Mouse (Mus musculus): Measurements from ENCODE around the gene Ppif. TPM values are rescaled to one million over a fixed set of nuclear protein-coding genes. Genes with fewer than 3 reads are reported as not detected.
A peak's percentile ranks its signal among the peaks of the same experiment; 100 is the strongest.

Ppif gene
- 10 to 100 TPM; 24.0 to 24.3 TPM for total RNA-seq (2021)
- long read RNA-seq, experiment 1, transcript Ppif-201 (6 exons, 1,549 nt) = major isoform, 33 of 46 reads
- long read RNA-seq, experiment 1, partial matches to known transcripts = 4 of 46 reads
- long read RNA-seq, experiment 1, other reads (novel, unspliced or antisense) = 6 of 46 reads
- long read RNA-seq, experiment 2, transcript Ppif-201 (6 exons, 1,549 nt) = major isoform, 10 of 16 reads
- long read RNA-seq, experiment 2, partial matches to known transcripts = 3 of 16 reads
- long read RNA-seq, experiment 2, other reads (novel, unspliced or antisense) = 3 of 16 reads

DNA sequence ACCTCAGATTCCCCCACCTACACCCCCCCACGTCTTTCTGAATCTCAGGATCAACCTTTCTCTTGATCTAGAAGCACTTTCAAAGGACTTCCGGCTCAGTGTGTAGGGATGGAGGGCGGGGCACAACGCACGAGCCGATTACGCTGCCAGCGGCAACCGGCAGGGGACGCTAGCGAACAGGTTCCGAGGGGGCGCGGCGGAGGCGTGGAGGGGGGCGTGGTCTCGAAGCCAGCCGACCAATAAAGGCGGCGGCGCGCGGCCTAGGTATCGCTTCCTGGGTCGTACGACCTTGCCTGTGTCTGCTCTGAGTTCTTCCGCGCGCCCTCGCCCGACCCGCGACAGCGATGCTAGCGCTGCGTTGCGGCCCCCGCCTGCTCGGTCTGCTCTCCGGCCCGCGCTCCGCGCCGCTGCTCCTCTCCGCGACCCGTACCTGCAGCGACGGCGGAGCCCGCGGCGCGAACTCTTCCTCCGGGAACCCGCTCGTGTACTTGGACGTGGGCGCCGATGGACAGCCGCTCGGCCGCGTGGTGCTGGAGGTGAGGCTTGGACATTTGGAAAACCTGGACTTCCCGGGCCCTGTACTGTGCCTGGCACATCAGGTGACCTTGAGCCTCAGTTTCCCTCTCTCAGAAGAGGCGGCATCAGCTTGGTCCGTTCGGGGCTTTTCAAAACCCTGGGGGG is at the start of gene Ppif:
TSS of gene Ppif (plus strand) at position 267 of the 681 bp plus-strand sequence.
- H3K27ac ChIP-seq = peak within 1 kb of the TSS; percentile 90
- intact Hi-C loops (cut with DNase I) = no loop called here

DNA sequence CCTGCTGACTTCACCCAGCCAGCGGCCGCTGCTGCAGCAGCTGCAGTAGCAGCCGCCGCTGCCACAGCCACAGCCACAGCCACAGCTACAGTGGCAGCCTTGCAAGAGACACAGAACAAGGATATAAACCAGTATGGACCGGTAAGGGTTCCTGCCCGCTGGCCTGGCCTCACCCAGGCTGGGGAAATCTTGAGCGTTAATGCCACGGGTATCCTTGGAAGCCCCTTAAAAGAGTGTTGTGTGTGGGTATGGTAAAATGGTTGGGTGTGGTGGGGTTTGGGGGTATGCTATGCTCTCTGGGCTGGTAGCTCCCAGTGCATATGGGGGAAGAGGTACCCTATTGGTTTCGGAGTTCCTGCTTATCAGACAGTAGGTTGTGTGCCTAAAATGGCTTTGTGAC is 48.2 kb upstream of the Ppif start:
- no peak for TF ChIP-seq CTCF (IDR thresholded peaks at IDR 0.05)
- intact Hi-C loops (cut with DNase I) = no loop called here
- Histone ChIP-seq H3K4me3 (no peak overlapping the region), H3K27ac (no peak overlapping the region)
- no peak for DNase-seq (ENCODE audit: extremely low spot score in 1 of 2, low spot score in 2 of 2)

More for the DNA sequence above, at the start of gene Ppif:
- TF ChIP-seq CTCF (IDR thresholded peaks at IDR 0.05) = peak; percentile 96
- DNase-seq (ENCODE audit: extremely low spot score in 1 of 2, low spot score in 2 of 2) = peak; percentile 95 to 99
- peak within 1 kb of the TSS; percentile 86 for H3K4me3 ChIP-seq

DNA sequence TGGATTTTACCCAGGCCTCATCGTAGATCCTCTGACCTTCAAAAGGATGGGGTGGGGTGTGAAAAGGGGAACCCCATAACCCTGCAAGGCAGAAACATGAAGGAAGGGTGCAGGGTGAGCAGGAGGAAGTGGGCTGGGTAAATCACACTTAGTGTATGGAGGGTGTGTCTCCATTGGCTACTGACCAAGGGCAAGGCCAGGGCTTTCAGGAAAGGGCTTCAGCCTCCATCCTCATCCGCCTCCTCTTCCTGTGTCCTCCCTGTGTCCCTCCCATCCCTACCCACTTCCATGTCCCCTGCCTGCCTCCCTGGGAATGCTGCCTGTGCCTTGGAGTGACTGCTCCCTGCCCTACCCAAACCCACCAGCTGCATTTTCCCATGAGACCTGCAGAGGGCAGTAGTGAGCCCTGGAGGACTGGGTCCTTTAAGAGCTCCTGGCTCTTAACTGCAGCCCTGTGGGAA is 47.8 kb upstream of the Ppif start:
- DNase-seq (ENCODE audit: extremely low spot score in 1 of 2, low spot score in 2 of 2) = peak; percentile 61 to 65
- TF ChIP-seq CTCF (IDR thresholded peaks at IDR 0.05) = peak; percentile 96
- intact Hi-C loops (cut with DNase I) = no loop called here
- Histone ChIP-seq H3K27ac (no peak overlapping the region), H3K4me3 (no peak overlapping the region)

DNA sequence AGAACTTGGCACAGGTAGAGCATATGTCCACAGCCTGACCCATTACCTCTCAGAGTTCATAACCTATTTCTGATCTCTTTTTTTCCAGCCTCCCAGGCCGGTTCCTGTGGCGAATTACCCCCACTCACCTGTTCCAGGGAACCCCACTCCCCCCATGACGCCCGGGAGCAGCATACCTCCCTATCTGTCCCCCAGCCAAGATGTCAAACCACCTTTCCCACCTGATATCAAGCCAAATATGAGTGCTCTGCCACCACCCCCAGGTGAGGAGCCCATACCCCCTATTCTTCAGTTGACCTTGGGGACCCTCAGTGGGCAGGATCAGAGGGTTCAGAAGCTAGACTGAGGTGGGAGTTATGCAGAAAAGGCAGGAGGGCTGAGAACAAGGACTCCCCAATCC is 42.8 kb upstream of the Ppif start:
- no peak overlapping the region for H3K4me3 ChIP-seq
- TF ChIP-seq CTCF (IDR thresholded peaks at IDR 0.05) = no peak
- no peak for DNase-seq (ENCODE audit: extremely low spot score in 1 of 2, low spot score in 2 of 2)
- intact Hi-C loops (cut with DNase I) = loop anchor here (10.0 kb wide), 1 partner anchor 876 kb away; no protein-coding TSS in a partner anchor
- no peak overlapping the region for H3K27ac ChIP-seq

DNA sequence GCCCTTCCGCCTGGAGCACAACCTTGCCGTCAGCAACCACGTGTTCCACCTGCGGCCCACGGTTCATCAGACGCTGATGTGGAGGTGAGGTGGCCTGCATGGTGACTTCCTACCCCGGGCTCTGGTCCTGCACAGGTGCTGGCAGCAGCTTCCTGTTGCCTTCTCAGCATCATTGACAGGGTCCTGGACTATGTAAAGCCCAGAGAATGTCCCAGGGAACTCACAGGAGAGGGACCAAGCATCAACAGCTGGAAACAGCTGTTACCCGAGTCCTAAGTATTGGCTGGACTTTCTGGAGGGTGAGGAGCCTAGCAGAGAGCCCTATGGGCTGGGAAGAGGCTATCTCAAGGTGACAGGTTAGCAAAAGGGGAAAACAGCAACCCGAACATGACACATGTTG is 42.0 kb upstream of the Ppif start:
- H3K4me3 ChIP-seq = no peak overlapping the region
- no peak for TF ChIP-seq CTCF (IDR thresholded peaks at IDR 0.05)
- peak overlapping the region; percentile 90; the same call in 1 of the 2 replicates for H3K27ac ChIP-seq
- no peak for DNase-seq (ENCODE audit: extremely low spot score in 1 of 2, low spot score in 2 of 2)
- intact Hi-C loops (cut with DNase I) = loop anchor here (10.0 kb wide), 1 partner anchor 877 kb away; no protein-coding TSS in a partner anchor

DNA sequence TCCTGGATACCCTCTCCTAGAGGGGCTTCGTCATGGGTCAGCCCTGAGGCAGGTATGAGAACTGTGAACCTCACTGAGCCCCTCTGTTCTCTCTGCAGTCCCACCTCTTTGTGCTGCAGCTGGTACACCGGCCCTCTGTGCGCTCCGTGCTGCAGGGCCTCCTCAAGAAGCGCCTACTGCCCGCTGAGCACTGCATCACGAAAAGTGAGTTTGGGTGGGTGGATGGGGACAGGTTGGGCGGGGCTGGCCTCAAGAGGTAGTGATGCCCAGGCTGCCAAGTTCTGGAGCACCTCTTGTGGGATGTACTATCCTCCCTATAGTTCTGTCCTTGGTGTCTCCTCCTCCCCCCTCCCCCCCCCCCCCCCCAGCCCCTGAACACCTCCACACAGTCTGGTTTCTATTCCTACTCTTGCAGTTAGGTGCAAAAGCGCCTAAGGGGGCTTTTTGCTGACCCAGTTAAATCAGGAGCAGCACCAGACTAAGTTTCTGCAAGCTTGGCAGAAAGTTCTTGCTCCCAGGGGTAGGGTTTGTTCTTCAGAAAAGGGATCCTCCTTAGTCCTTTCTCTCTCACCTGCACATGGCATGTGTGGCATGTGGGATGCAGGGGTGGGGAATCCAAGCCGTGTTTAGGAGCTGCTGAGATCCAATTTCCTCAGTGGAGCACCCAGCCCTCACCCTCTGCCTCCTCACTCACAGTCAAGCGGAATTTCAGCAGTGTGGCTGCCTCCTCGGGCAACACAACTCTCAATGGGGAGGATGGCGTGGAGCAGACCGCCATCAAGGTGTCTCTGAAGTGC is 39.4 kb upstream of the Ppif start:
- DNase-seq (ENCODE audit: extremely low spot score in 1 of 2, low spot score in 2 of 2) = peak; percentile 51 to 73
- no peak for TF ChIP-seq CTCF (IDR thresholded peaks at IDR 0.05)
- Histone ChIP-seq H3K27ac (peak overlapping the region; percentile 90), H3K4me3 (no peak overlapping the region)
- intact Hi-C loops (cut with DNase I) = loop anchor here (2.0 to 10.0 kb wide), 2 partner anchors 46 to 880 kb away; no protein-coding TSS in a partner anchor

DNA sequence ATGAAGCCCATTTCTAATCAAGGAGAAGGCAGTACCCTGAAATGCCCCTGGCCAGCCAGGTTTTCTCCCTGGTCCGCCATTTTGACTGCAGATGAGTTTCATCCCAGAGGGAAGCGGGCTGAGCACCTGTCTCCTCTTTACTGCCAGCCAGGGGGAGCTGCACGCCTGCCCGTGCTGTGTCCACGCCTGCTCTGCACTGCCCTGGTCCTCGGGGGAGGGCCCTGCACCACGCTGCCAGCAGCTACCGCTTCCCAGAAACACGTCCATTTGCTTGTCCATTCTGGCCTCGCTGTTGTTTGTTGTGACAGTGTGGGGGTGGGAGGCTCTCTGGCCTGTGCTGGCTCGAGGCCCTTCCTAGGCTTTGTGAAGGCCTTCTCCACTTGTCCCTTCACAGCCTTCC is 33.3 kb upstream of the Ppif start:
- TF ChIP-seq CTCF (IDR thresholded peaks at IDR 0.05) = peak; percentile 44
- Histone ChIP-seq H3K27ac (peak overlapping the region; percentile 30; the same call in 1 of the 2 replicates), H3K4me3 (no peak overlapping the region)
- intact Hi-C loops (cut with DNase I) = no loop called here
- peak in 1 of 2 experiments; percentile 35 for DNase-seq (ENCODE audit: extremely low spot score in 1 of 2, low spot score in 2 of 2)

DNA sequence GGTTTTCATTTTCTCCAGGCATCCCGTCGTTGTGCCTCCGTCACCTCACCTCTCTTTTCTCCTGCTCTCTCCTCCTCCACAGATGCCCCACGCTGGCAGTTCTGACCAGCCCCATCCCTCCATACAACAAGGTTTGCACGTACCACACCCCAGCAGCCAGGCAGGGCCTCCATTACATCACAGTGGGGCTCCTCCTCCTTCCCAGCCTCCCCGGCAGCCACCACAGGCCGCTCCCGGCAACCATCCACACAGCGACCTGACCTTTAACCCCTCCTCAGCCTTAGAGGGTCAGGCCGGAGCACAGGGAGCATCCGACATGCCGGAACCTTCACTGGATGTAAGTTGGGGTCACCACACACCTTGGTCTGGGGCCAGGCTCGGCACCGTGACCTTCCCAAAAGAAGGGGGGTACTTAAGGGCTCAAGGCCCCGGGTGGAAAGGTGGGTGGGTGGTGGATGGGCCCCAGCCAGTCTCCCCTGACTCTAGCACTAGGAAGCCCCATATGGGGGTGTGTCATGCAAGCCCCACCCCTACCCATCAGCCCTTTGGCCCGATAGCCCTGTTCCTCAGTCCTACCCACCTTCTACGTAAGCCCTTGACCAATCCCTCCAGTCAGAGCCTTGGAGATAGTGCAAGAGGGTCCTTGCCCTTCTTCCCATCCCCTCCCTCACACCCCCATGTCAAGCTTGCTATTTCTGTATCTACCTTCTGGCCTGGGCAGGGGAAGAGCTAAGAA is 32.6 kb upstream of the Ppif start:
- no peak overlapping the region for H3K4me3 ChIP-seq
- intact Hi-C loops (cut with DNase I) = no loop called here
- H3K27ac ChIP-seq = peak overlapping the region; percentile 63
- TF ChIP-seq CTCF (IDR thresholded peaks at IDR 0.05) = no peak
- no peak for DNase-seq (ENCODE audit: extremely low spot score in 1 of 2, low spot score in 2 of 2)

DNA sequence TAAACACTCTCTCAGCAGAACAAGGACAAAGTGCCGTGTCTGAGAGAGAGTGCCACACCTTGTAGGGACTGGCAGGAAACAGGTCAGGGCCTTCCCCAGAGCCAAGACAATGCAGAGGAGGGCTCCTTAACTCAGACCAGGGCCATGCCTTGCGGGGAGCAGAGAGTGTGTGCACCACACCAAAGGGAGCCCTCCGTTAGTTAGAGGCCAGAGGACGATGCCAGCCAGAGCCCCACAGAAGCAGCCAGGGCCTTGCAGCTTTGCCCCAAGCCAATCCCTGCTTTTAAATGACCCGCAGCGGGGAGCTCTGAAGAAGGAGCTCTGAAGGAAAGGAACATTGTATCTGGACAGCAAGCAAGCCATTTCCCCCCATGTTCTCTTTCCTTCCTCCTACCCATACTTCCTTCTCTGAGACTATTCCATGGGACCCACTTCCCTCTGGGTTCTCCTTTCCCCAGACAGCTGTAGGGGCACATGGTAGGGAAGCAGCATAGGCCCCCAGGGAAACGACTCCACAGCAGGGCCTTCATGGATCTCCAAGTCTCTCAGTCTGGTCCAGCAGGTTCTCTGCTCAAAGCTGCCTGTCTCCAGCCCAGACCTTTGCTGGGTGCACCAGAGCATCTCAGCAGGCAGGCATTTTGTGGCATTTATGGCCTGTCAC is 30.2 kb upstream of the Ppif start:
- TF ChIP-seq CTCF (IDR thresholded peaks at IDR 0.05) = no peak
- no peak overlapping the region for H3K27ac ChIP-seq
- intact Hi-C loops (cut with DNase I) = no loop called here
- DNase-seq (ENCODE audit: extremely low spot score in 1 of 2, low spot score in 2 of 2) = no peak
- H3K4me3 ChIP-seq = no peak overlapping the region

DNA sequence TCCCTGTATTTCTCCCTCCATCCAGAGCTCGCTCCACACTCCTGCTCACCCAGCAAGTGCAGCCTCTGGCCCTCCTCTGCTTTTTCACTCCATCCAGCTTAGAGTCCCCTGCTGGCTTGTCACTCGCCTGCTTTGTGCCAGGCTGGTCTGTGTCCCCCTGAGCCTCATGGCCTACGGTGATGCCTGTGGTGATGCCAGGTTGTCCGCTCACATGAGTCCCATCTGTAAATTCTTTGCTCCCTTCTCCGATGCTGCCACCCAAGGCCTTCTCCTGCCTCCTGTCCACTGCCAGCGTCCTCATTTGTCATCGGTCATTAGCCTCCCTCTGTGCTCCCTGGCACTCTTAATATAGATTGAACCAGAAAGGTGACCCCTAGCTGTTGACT is 29.7 kb upstream of the Ppif start:
- intact Hi-C loops (cut with DNase I) = no loop called here
- DNase-seq (ENCODE audit: extremely low spot score in 1 of 2, low spot score in 2 of 2) = no peak
- no peak for TF ChIP-seq CTCF (IDR thresholded peaks at IDR 0.05)
- no peak overlapping the region for H3K27ac ChIP-seq
- no peak overlapping the region for H3K4me3 ChIP-seq

Data from left cerebral cortex, adult 2 months (tissue).